Mouse (Mus musculus): ENCODE data around the gene Pcsk5. TPM values are rescaled to one million over a fixed set of nuclear protein-coding genes. Genes with fewer than 3 reads are reported as not detected.
"Not testable (repeated sequence)": the region's sequence is repeated elsewhere in the genome, so short reads cannot be mapped to it uniquely, and the experiment has no call there.

The Pcsk5 gene
- polyA plus RNA-seq, 1 experiment from 2014 or later: 12.5 TPM

- no peak overlapping the region for H3K4me3 ChIP-seq (replicated peaks)
- H3K9ac ChIP-seq: no peak overlapping the region
- no peak for ATAC-seq (ENCODE audit: low FRiP score)
- H3K9me3 ChIP-seq: no peaks in the 10 kb centered on the region
- no peak overlapping the region for H3K4me2 ChIP-seq
- H3K36me3 ChIP-seq (replicated peaks): no peaks in the 10 kb centered on the region
- H3K27me3 ChIP-seq: no peaks in the 10 kb centered on the region
- 77% methylated on average over 6 of the region's 6 CpGs for WGBS
- no peaks in the 10 kb centered on the region for H3K4me1 ChIP-seq
- H3K27ac ChIP-seq: no peak overlapping the region
Measured at GRCm38 (mm10) chr19:17482126-17482790, 355.2 kb downstream of the Pcsk5 start.

- H3K4me3 ChIP-seq (replicated peaks): no peak overlapping the region
- no peaks in the 10 kb centered on the region for H3K27me3 ChIP-seq
- H3K4me2 ChIP-seq: no peak overlapping the region
- no peaks in the 10 kb centered on the region for H3K4me1 ChIP-seq
- no peak for ATAC-seq (ENCODE audit: low FRiP score)
- H3K9ac ChIP-seq: no peak overlapping the region
- H3K36me3 ChIP-seq (replicated peaks): no peaks in the 10 kb centered on the region
- H3K27ac ChIP-seq: no peak overlapping the region
- WGBS: 96% methylated on average over 5 of the region's 5 CpGs
- no peaks in the 10 kb centered on the region for H3K9me3 ChIP-seq
Measured at GRCm38 (mm10) chr19:17479471-17479870, 358.0 kb downstream of the Pcsk5 start.

GRCm38 (mm10) chr19:17476021-17476420 is 361.4 kb downstream of the Pcsk5 start:
- H3K9me3 ChIP-seq: no peaks in the 10 kb centered on the region
- no peaks in the 10 kb centered on the region for H3K4me1 ChIP-seq
- whole genome bisulfite sequencing: 87% methylated on average over 5 of the region's 5 CpGs
- no peaks in the 10 kb centered on the region for H3K36me3 ChIP-seq (replicated peaks)
- no peak overlapping the region for H3K4me2 ChIP-seq
- no peak overlapping the region for H3K4me3 ChIP-seq (replicated peaks)
- no peak overlapping the region for H3K9ac ChIP-seq
- H3K27ac ChIP-seq: no peak overlapping the region
- ATAC-seq (ENCODE audit: low FRiP score): no peak
- H3K27me3 ChIP-seq: no peaks in the 10 kb centered on the region

- WGBS: 92% methylated on average over 2 of the region's 2 CpGs
- H3K27me3 ChIP-seq; H3K4me1 ChIP-seq; H3K36me3 ChIP-seq (replicated peaks); H3K9ac ChIP-seq; H3K27ac ChIP-seq; H3K4me3 ChIP-seq (replicated peaks); H3K4me2 ChIP-seq; ATAC-seq (ENCODE audit: low FRiP score); H3K9me3 ChIP-seq: not testable (repeated sequence)
Measured at GRCm38 (mm10) chr19:17473138-17473537, 364.3 kb downstream of the Pcsk5 start.

- no peak overlapping the region for H3K4me2 ChIP-seq
- no peak overlapping the region for H3K27ac ChIP-seq
- no peaks in the 10 kb centered on the region for H3K4me1 ChIP-seq
- no peaks in the 10 kb centered on the region for H3K36me3 ChIP-seq (replicated peaks)
- ATAC-seq (ENCODE audit: low FRiP score): no peak
- no peak overlapping the region for H3K9ac ChIP-seq
- H3K9me3 ChIP-seq: no peaks in the 10 kb centered on the region
- no peaks in the 10 kb centered on the region for H3K27me3 ChIP-seq
- WGBS: 78% methylated on average over 7 of the region's 7 CpGs
- H3K4me3 ChIP-seq (replicated peaks): no peak overlapping the region
Measured at GRCm38 (mm10) chr19:17471861-17472260, 365.6 kb downstream of the Pcsk5 start.

- Histone ChIP-seq H3K4me1 (no peaks in the 10 kb centered on the region), H3K27me3 (no peaks in the 10 kb centered on the region), H3K27ac (no peak overlapping the region), H3K9me3 (no peaks in the 10 kb centered on the region), H3K9ac (no peak overlapping the region), H3K4me3 (replicated peaks) (no peak overlapping the region), H3K4me2 (no peak overlapping the region), H3K36me3 (replicated peaks) (no peaks in the 10 kb centered on the region)
- 67% methylated on average over 4 of the region's 4 CpGs for WGBS
- no peak for ATAC-seq (ENCODE audit: low FRiP score)
Measured at GRCm38 (mm10) chr19:17471196-17471595, 366.2 kb downstream of the Pcsk5 start.

- ATAC-seq (ENCODE audit: low FRiP score): peak; percentile 85
- no peaks in the 10 kb centered on the region for H3K27me3 ChIP-seq
- H3K4me2 ChIP-seq: no peak overlapping the region
- H3K36me3 ChIP-seq (replicated peaks): no peaks in the 10 kb centered on the region
- H3K9ac ChIP-seq: no peak overlapping the region
- H3K27ac ChIP-seq: no peak overlapping the region
- WGBS: 58% methylated on average over 6 of the region's 6 CpGs
- H3K9me3 ChIP-seq: no peaks in the 10 kb centered on the region
- H3K4me3 ChIP-seq (replicated peaks): no peak overlapping the region
- H3K4me1 ChIP-seq: no peaks in the 10 kb centered on the region
Measured at GRCm38 (mm10) chr19:17467556-17468211, 369.7 kb downstream of the Pcsk5 start.

- Histone ChIP-seq H3K4me2 (no peak overlapping the region), H3K27me3 (no peaks in the 10 kb centered on the region), H3K4me3 (replicated peaks) (no peak overlapping the region), H3K4me1 (no peaks in the 10 kb centered on the region), H3K36me3 (replicated peaks) (no peaks in the 10 kb centered on the region), H3K27ac (no peak overlapping the region), H3K9me3 (no peaks in the 10 kb centered on the region), H3K9ac (no peak overlapping the region)
- 95% methylated on average over 7 of the region's 7 CpGs for WGBS
- no peak for ATAC-seq (ENCODE audit: low FRiP score)
Measured at GRCm38 (mm10) chr19:17452001-17452400, 385.4 kb downstream of the Pcsk5 start.

- Histone ChIP-seq H3K27me3 (no peaks in the 10 kb centered on the region), H3K36me3 (replicated peaks) (no peaks in the 10 kb centered on the region), H3K9ac (no peak overlapping the region), H3K9me3 (no peaks in the 10 kb centered on the region), H3K27ac (no peak overlapping the region), H3K4me3 (replicated peaks) (no peak overlapping the region), H3K4me1 (no peaks in the 10 kb centered on the region), H3K4me2 (no peak overlapping the region)
- ATAC-seq (ENCODE audit: low FRiP score): no peak
- WGBS: 92% methylated on average over 7 of the region's 7 CpGs
Measured at GRCm38 (mm10) chr19:17443581-17443980, 393.9 kb downstream of the Pcsk5 start.

- Histone ChIP-seq H3K36me3 (replicated peaks) (no peaks in the 10 kb centered on the region), H3K9me3 (no peaks in the 10 kb centered on the region), H3K4me3 (replicated peaks) (no peak overlapping the region), H3K4me2 (no peak overlapping the region), H3K27ac (no peak overlapping the region), H3K9ac (no peak overlapping the region), H3K27me3 (no peaks in the 10 kb centered on the region), H3K4me1 (no peaks in the 10 kb centered on the region)
- 74% methylated on average over 4 of the region's 4 CpGs for WGBS
- no peak for ATAC-seq (ENCODE audit: low FRiP score)
Measured at GRCm38 (mm10) chr19:17439476-17440189, 397.8 kb downstream of the Pcsk5 start.

GRCm38 (mm10) chr19:17436651-17437050 is 400.8 kb downstream of the Pcsk5 start:
- ATAC-seq (ENCODE audit: low FRiP score): no peak
- no peaks in the 10 kb centered on the region for H3K27me3 ChIP-seq
- 93% methylated on average over 1 of the region's 1 CpGs for WGBS
- no peaks in the 10 kb centered on the region for H3K4me1 ChIP-seq
- H3K4me3 ChIP-seq (replicated peaks): no peak overlapping the region
- H3K4me2 ChIP-seq: no peak overlapping the region
- H3K36me3 ChIP-seq (replicated peaks): no peaks in the 10 kb centered on the region
- no peak overlapping the region for H3K27ac ChIP-seq
- no peak overlapping the region for H3K9ac ChIP-seq
- no peaks in the 10 kb centered on the region for H3K9me3 ChIP-seq

- no peak for ATAC-seq (ENCODE audit: low FRiP score)
- H3K9me3 ChIP-seq: no peaks in the 10 kb centered on the region
- H3K27ac ChIP-seq: no peak overlapping the region
- H3K9ac ChIP-seq: no peak overlapping the region
- no peaks in the 10 kb centered on the region for H3K4me1 ChIP-seq
- 84% methylated on average over 2 of the region's 2 CpGs for WGBS
- no peak overlapping the region for H3K4me3 ChIP-seq (replicated peaks)
- H3K4me2 ChIP-seq: no peak overlapping the region
- H3K36me3 ChIP-seq (replicated peaks): no peaks in the 10 kb centered on the region
- H3K27me3 ChIP-seq: no peaks in the 10 kb centered on the region
Measured at GRCm38 (mm10) chr19:17428561-17428914, 408.9 kb downstream of the Pcsk5 start.

All from forebrain, embryonic 12.5 days (tissue).